Mouse (Mus musculus) CD4-positive, CD25-positive, alpha-beta regulatory T cell, adult 4 months (primary cell): Measurements from ENCODE around the gene Minar1. TPM values are rescaled to one million over a fixed set of nuclear protein-coding genes. Genes with fewer than 3 reads are reported as not detected.

Experiments used
- ATAC-seq: one replicate; pipeline ENCODE4 v1.8.0; 2017
- polyA plus RNA-seq, 2 experiments: library from polyadenylated mRNA; unstranded; fragments of 100-300 nt; shearing (Covaris generic); gene quantifications; one replicate each; pipeline ENCODE4 v1.2.1; 2017

Minar1 gene
- polyA plus RNA-seq = not detected

GRCm38 (mm10) chr9:89623006-89623760 lies at the start of gene Minar1:
TSS of gene Minar1 (minus strand) at chr9:89623125.
- no peak for ATAC-seq

GRCm38 (mm10) chr9:89669878-89670277 lies 47.0 kb upstream of the Minar1 start:
- ATAC-seq = no peak

GRCm38 (mm10) chr9:89667306-89667942 lies 44.5 kb upstream of the Minar1 start:
- no peak for ATAC-seq

- no peak for ATAC-seq
Measured at GRCm38 (mm10) chr9:89650913-89651312, 28.0 kb upstream of the Minar1 start.

- ATAC-seq = no peak
Measured at GRCm38 (mm10) chr9:89637453-89637852, 14.5 kb upstream of the Minar1 start.

GRCm38 (mm10) chr9:89622296-89623005 lies 474 bp downstream of the Minar1 start:
- no peak for ATAC-seq

GRCm38 (mm10) chr9:89621750-89622149 lies 1.2 kb downstream of the Minar1 start:
- ATAC-seq = no peak

- no peak for ATAC-seq
Measured at GRCm38 (mm10) chr9:89620347-89620746, 2.6 kb downstream of the Minar1 start.

GRCm38 (mm10) chr9:89616946-89617345 lies 6.0 kb downstream of the Minar1 start:
- ATAC-seq = no peak

- no peak for ATAC-seq
Measured at GRCm38 (mm10) chr9:89610592-89610991, 12.3 kb downstream of the Minar1 start.

GRCm38 (mm10) chr9:89607321-89607720 lies 15.6 kb downstream of the Minar1 start:
- no peak for ATAC-seq

GRCm38 (mm10) chr9:89606256-89606655 lies 16.7 kb downstream of the Minar1 start:
- no peak for ATAC-seq

GRCm38 (mm10) chr9:89601891-89602290 lies 21.0 kb downstream of the Minar1 start:
- ATAC-seq = no peak

GRCm38 (mm10) chr9:89600677-89601076 lies 22.2 kb downstream of the Minar1 start:
- no peak for ATAC-seq

GRCm38 (mm10) chr9:89597071-89597470 lies 25.9 kb downstream of the Minar1 start:
- ATAC-seq = no peak

- no peak for ATAC-seq
Measured at GRCm38 (mm10) chr9:89596392-89596791, 26.5 kb downstream of the Minar1 start.

GRCm38 (mm10) chr9:89592391-89592790 lies 30.5 kb downstream of the Minar1 start:
- ATAC-seq = no peak

GRCm38 (mm10) chr9:89578422-89578821 lies 44.5 kb downstream of the Minar1 start:
- ATAC-seq = no peak

- ATAC-seq = no peak
Measured at GRCm38 (mm10) chr9:89552663-89553062, 70.3 kb downstream of the Minar1 start.
